Mouse (Mus musculus) brain, embryonic 14.5 days (tissue): Measurements from ENCODE around the gene Gm49776.

Experiments used
- CTCF ChIP-seq: fragments of 200-500 bp; IDR thresholded peaks from 2 replicates; pipeline ENCODE4 v1.5.1; 2012; ENCODE audit warnings: inconsistent platforms, mild to moderate bottlenecking, moderate library complexity, borderline replicate concordance; ENCODE audit not compliant: insufficient read depth, insufficient read length; ENCODE audit errors: extremely low read depth
- POLR2A ChIP-seq: fragments of 200-500 bp; IDR thresholded peaks from 2 replicates; pipeline ENCODE4 v1.6.1; 2012; ENCODE audit warnings: mild to moderate bottlenecking, inconsistent platforms, borderline replicate concordance; ENCODE audit not compliant: poor library complexity, insufficient read depth, insufficient read length, severe bottlenecking; ENCODE audit errors: extremely low read depth

GRCm38 (mm10) chr16:18250828-18251790, 7.0 kb downstream of the Gm49776 start:
- TF ChIP-seq CTCF = no peak
- TF ChIP-seq POLR2A = no peak
